Mouse (Mus musculus): Measurements from ENCODE around the gene Ripk3. TPM values are rescaled to one million over a fixed set of nuclear protein-coding genes. Genes with fewer than 3 reads are reported as not detected.
A peak's percentile ranks its signal among the peaks of the same experiment; 100 is the strongest.
"Not testable (repeated sequence)": the region's sequence is repeated elsewhere in the genome, so short reads cannot be mapped to it uniquely, and the experiment has no call there.

Ripk3 gene
- polyA plus RNA-seq, 1 experiment = 0.28 TPM

- Histone ChIP-seq H3K4me3 (no peak within 1 kb of the TSS), H3K36me3 (ENCODE audit: control insufficient read depth, insufficient read depth) (no peaks in the 10 kb centered on the region), H3K4me2 (ENCODE audit: low read depth) (no peak within 1 kb of the TSS), H3ac (ENCODE audit: control insufficient read depth, insufficient read length) (no peak within 1 kb of the TSS), H3K27me3 (ENCODE audit: control insufficient read depth, insufficient read depth, insufficient read length) (peaks cover 72% of the 10 kb centered on the region), H3K79me2 (ENCODE audit: control insufficient read depth, insufficient read depth) (no peaks in the 10 kb centered on the region)
- TF ChIP-seq MAX (IDR thresholded peaks at IDR 0.05; ENCODE audit: low read depth) = no peak
- TF ChIP-seq USF1 (IDR thresholded peaks at IDR 0.05; ENCODE audit: low read depth) = no peak
- no peak for TF ChIP-seq SRF (IDR thresholded peaks at IDR 0.05; ENCODE audit: control insufficient read depth, insufficient read length, low read depth)
- no peak for TF ChIP-seq E2F4 (IDR thresholded peaks at IDR 0.05; ENCODE audit: insufficient read depth)
- no peak for TF ChIP-seq REST (IDR thresholded peaks at IDR 0.05; ENCODE audit: insufficient read depth, insufficient read length)
- no peak for TF ChIP-seq TCF3 (IDR thresholded peaks at IDR 0.05; ENCODE audit: insufficient read length, low read depth)
- TF ChIP-seq CEBPB (IDR thresholded peaks at IDR 0.05; ENCODE audit: insufficient read depth, poor library complexity, severe bottlenecking) = no peak
- no peak for TF ChIP-seq MYOD1 (IDR thresholded peaks at IDR 0.05; ENCODE audit: control insufficient read depth in 1 of 3, insufficient read length in 2 of 3, low read depth in 2 of 3)
- no peak for TF ChIP-seq MYOG (IDR thresholded peaks at IDR 0.05; ENCODE audit: control insufficient read depth in 1 of 3, insufficient read depth in 1 of 3, insufficient read length in 2 of 3, low read depth in 2 of 3)
- TF ChIP-seq TCF12 (IDR thresholded peaks at IDR 0.05; ENCODE audit: insufficient read depth, poor library complexity, severe bottlenecking) = no peak
These were observed 23.0 kb downstream of the Ripk3 start, which contains the start of gene Ltb4r1 for GRCm38 (mm10) chr14:55765696-55766095. Gene Ltb4r1, plus strand, starts transcription at chr14:55765962.

GRCm38 (mm10) chr14:55763166-55763565 lies 25.5 kb downstream of the Ripk3 start:
- no peak overlapping the region for H3K4me3 ChIP-seq
- peaks cover 65% of the 10 kb centered on the region for H3K27me3 ChIP-seq (ENCODE audit: control insufficient read depth, insufficient read depth, insufficient read length)

DNA sequence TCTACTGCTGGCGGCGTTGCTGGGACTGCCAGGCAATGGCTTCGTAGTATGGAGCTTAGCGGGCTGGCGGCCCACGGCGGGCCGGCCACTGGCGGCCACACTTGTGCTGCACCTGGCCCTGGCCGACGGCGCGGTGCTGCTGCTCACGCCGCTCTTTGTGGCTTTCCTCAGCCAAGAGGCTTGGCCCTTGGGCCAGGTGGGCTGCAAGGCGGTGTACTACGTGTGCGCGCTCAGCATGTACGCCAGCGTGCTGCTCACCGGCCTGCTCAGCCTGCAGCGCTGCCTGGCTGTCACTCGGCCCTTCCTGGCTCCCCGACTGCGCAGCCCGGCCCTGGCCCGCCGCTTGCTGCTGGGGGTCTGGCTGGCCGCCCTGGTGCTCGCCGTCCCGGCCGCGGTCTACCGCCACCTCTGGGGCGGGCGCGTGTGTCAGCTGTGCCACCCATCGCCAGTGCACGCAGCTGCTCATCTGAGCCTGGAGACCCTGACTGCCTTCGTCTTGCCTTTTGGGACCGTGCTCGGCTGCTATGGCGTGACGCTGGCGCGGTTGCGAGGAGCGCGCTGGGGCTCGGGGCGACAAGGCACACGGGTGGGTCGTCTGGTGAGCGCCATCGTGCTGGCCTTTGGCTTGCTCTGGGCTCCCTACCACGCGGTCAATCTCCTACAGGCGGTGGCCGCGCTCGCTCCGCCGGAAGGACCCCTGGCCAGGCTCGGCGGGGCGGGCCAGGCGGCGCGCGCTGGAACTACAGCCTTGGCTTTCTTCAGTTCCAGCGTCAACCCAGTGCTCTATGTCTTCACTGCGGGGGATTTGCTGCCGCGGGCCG lies 26.5 kb downstream of the Ripk3 start:
- TF ChIP-seq REST (IDR thresholded peaks at IDR 0.05; ENCODE audit: insufficient read depth, insufficient read length) (no peak), TCF3 (IDR thresholded peaks at IDR 0.05; ENCODE audit: insufficient read length, low read depth) (peak; percentile 11), MYOD1 (IDR thresholded peaks at IDR 0.05; ENCODE audit: control insufficient read depth in 1 of 3, insufficient read length in 2 of 3, low read depth in 2 of 3) (peak in 2 of 3 experiments; percentile 65 to 77), MYOG (IDR thresholded peaks at IDR 0.05; ENCODE audit: control insufficient read depth in 1 of 3, insufficient read depth in 1 of 3, insufficient read length in 2 of 3, low read depth in 2 of 3) (peak in 2 of 3 experiments; percentile 85 to 93), POLR2A (IDR thresholded peaks at IDR 0.05; ENCODE audit: insufficient read length, low read depth) (no peak), MAX (IDR thresholded peaks at IDR 0.05; ENCODE audit: low read depth) (no peak)
- no peak overlapping the region for H3ac ChIP-seq (ENCODE audit: control insufficient read depth, insufficient read length)
- no peaks in the 10 kb centered on the region for H3K36me3 ChIP-seq (ENCODE audit: control insufficient read depth, insufficient read depth)
- H3K4me3 ChIP-seq = no peak overlapping the region
- peaks cover 55% of the 10 kb centered on the region for H3K27me3 ChIP-seq (ENCODE audit: control insufficient read depth, insufficient read depth, insufficient read length)
- no peaks in the 10 kb centered on the region for H3K79me2 ChIP-seq (ENCODE audit: control insufficient read depth, insufficient read depth)
- H3K4me2 ChIP-seq (ENCODE audit: low read depth) = peak overlapping the region; percentile 38

More at GRCm38 (mm10) chr14:55763166-55763565, 25.5 kb downstream of the Ripk3 start:
- Histone ChIP-seq H3ac (ENCODE audit: control insufficient read depth, insufficient read length) (no peak overlapping the region), H3K79me2 (ENCODE audit: control insufficient read depth, insufficient read depth) (no peaks in the 10 kb centered on the region), H3K4me2 (ENCODE audit: low read depth) (no peak overlapping the region), H3K36me3 (ENCODE audit: control insufficient read depth, insufficient read depth) (no peaks in the 10 kb centered on the region)
- TF ChIP-seq USF1 (IDR thresholded peaks at IDR 0.05; ENCODE audit: low read depth) (no peak), POLR2AphosphoS2 (IDR thresholded peaks at IDR 0.05; ENCODE audit: insufficient read length, low read depth) (no peak), CEBPB (IDR thresholded peaks at IDR 0.05; ENCODE audit: insufficient read depth, poor library complexity, severe bottlenecking) (no peak), TCF3 (IDR thresholded peaks at IDR 0.05; ENCODE audit: insufficient read length, low read depth) (no peak), POLR2A (IDR thresholded peaks at IDR 0.05; ENCODE audit: insufficient read length, low read depth) (no peak), MYOD1 (IDR thresholded peaks at IDR 0.05; ENCODE audit: control insufficient read depth in 1 of 3, insufficient read length in 2 of 3, low read depth in 2 of 3) (no peak), SRF (IDR thresholded peaks at IDR 0.05; ENCODE audit: control insufficient read depth, insufficient read length, low read depth) (no peak), MAX (IDR thresholded peaks at IDR 0.05; ENCODE audit: low read depth) (no peak), TCF12 (IDR thresholded peaks at IDR 0.05; ENCODE audit: insufficient read depth, poor library complexity, severe bottlenecking) (no peak), REST (IDR thresholded peaks at IDR 0.05; ENCODE audit: insufficient read depth, insufficient read length) (no peak), E2F4 (IDR thresholded peaks at IDR 0.05; ENCODE audit: insufficient read depth) (no peak), MYOG (IDR thresholded peaks at IDR 0.05; ENCODE audit: control insufficient read depth in 1 of 3, insufficient read depth in 1 of 3, insufficient read length in 2 of 3, low read depth in 2 of 3) (no peak)

DNA sequence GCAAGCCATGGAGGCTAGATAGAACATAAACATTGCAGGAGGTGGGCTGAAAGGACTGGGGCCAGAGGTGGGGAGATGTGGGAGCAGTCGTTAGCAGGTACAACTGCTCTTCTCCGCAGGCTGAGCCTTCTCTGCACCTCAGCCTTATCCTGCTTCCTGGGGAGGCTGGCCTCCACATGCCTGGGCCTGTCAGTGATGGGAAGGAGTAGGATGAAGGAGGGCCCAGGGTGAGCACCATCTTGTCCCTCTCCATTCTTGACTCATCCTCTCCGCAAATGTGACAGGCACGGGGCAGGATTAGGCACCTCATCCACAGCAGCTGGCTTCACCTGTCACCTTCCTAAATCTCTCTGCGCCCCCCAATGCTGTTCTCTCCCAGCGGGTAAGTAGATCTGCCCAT lies 27.5 kb downstream of the Ripk3 start, which contains the start of gene Ltb4r2:
Gene Ltb4r2 (plus strand): TSS at position 266 of the 400 bp plus-strand sequence.
- TF ChIP-seq POLR2A (IDR thresholded peaks at IDR 0.05; ENCODE audit: insufficient read length, low read depth) (no peak), E2F4 (IDR thresholded peaks at IDR 0.05; ENCODE audit: insufficient read depth) (no peak), MYOD1 (IDR thresholded peaks at IDR 0.05; ENCODE audit: control insufficient read depth in 1 of 3, insufficient read length in 2 of 3, low read depth in 2 of 3) (no peak), MYOG (IDR thresholded peaks at IDR 0.05; ENCODE audit: control insufficient read depth in 1 of 3, insufficient read depth in 1 of 3, insufficient read length in 2 of 3, low read depth in 2 of 3) (no peak), REST (IDR thresholded peaks at IDR 0.05; ENCODE audit: insufficient read depth, insufficient read length) (no peak), TCF3 (IDR thresholded peaks at IDR 0.05; ENCODE audit: insufficient read length, low read depth) (no peak), TCF12 (IDR thresholded peaks at IDR 0.05; ENCODE audit: insufficient read depth, poor library complexity, severe bottlenecking) (no peak), CEBPB (IDR thresholded peaks at IDR 0.05; ENCODE audit: insufficient read depth, poor library complexity, severe bottlenecking) (no peak), MAX (IDR thresholded peaks at IDR 0.05; ENCODE audit: low read depth) (no peak), POLR2AphosphoS2 (IDR thresholded peaks at IDR 0.05; ENCODE audit: insufficient read length, low read depth) (no peak), USF1 (IDR thresholded peaks at IDR 0.05; ENCODE audit: low read depth) (no peak)
- peaks cover 48% of the 10 kb centered on the region for H3K27me3 ChIP-seq (ENCODE audit: control insufficient read depth, insufficient read depth, insufficient read length)
- no peaks in the 10 kb centered on the region for H3K79me2 ChIP-seq (ENCODE audit: control insufficient read depth, insufficient read depth)
- H3K4me3 ChIP-seq = no peak within 1 kb of the TSS
- peak within 1 kb of the TSS; percentile 38 for H3K4me2 ChIP-seq (ENCODE audit: low read depth)
- H3K36me3 ChIP-seq (ENCODE audit: control insufficient read depth, insufficient read depth) = no peaks in the 10 kb centered on the region
- no peak within 1 kb of the TSS for H3ac ChIP-seq (ENCODE audit: control insufficient read depth, insufficient read length)

DNA sequence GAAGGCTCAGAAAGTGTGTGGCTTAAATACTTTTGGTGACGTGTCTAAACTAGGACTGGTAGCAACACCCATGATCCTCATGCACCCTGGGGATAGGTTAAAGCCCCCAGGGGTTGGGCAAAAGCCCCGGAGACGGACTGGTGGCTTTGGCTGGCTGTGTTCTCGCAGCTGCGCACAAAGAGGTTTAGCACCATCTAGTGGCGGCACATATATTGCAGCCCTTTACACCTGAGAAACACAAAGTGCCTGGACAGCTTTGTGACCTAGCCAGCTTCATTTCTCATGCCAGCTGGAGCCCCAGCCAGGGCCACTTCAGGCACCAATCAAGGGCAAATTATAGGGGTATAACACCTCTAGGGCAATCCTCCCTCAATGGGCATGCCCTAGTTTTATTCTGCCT lies 28.5 kb downstream of the Ripk3 start:
- H3K4me3 ChIP-seq; H3K79me2 ChIP-seq (ENCODE audit: control insufficient read depth, insufficient read depth); H3ac ChIP-seq (ENCODE audit: control insufficient read depth, insufficient read length); H3K36me3 ChIP-seq (ENCODE audit: control insufficient read depth, insufficient read depth): not testable (repeated sequence)
- peaks cover 41% of the 10 kb centered on the region for H3K27me3 ChIP-seq (ENCODE audit: control insufficient read depth, insufficient read depth, insufficient read length)
- H3K4me2 ChIP-seq (ENCODE audit: low read depth) = peak overlapping the region; percentile 88

Data from myocyte (in vitro differentiated cells).